Mouse (Mus musculus): ENCODE results near the gene Anks6. TPM values are rescaled to one million over a fixed set of nuclear protein-coding genes. Genes with fewer than 3 reads are reported as not detected.
"Not testable (repeated sequence)": the region's sequence is repeated elsewhere in the genome, so short reads cannot be mapped to it uniquely, and the experiment has no call there.

Gene Anks6
- not detected in 2 replicates for total RNA-seq (2015; ENCODE audit: low replicate concordance)
- not detected in 2 replicates for total RNA-seq (2017; ENCODE audit: low replicate concordance)

DNA sequence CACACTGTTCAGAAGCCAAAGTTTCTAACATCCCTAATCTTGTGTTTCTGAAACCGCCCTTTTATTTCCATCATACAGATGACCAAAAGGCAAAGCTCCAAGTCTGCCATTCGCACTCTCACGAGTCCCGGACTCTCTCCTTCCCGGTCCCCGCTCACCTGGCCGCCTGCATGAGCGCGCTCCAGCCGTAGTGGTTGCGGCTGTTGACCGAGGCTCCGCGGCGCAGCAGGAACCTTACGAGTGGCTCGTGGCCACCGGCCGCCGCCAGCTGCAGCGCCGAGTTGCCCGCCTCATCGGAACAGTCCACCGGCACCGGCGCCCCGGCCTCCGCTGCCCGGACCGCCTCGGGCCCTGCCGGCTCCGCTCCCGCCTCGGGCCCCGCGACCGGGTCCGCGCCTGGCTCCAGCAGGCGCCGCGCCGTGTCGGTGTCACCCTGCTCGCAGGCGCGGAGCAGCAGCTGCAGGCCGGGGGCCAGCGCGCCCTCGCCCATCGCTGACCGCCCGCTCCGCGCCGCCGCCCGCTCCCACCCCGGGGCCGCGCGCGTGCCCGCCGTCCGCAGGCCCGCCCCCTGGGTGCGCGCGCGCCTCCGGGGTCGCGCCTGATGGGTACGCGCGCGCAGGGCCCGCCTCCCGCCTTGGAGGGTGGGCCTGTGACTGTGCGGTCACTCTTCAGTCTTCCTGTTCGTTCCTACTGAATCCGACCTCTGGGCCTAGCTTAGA, at the start of gene Anks6:
Gene Anks6, minus strand, starts transcription at position 637 of the 719 bp plus-strand sequence.
- ATAC-seq (replicated peaks; ENCODE audit: low FRiP score, poor library complexity, severe bottlenecking), result no peak

DNA sequence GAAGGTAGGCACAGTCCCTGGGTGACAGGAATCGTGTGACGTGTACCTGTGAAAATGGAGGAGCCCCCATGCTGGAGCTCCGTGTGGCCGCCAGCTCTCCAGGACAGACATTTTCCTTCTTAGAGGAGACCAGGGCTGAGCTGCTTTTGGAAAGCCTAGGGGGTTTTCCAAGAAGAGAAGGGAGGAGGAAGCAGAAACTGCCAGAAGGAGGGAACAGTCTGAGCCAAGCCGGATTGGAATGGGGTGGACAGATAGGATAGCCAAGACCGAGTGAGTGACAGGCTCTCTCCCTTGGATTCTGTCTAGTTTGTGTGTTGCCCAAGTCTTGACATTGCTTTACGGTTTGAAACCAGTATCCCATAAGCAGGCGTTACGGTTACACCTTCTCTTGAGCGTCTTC, 46.3 kb upstream of the Anks6 start:
- no peak for ATAC-seq (replicated peaks; ENCODE audit: low FRiP score, poor library complexity, severe bottlenecking)

DNA sequence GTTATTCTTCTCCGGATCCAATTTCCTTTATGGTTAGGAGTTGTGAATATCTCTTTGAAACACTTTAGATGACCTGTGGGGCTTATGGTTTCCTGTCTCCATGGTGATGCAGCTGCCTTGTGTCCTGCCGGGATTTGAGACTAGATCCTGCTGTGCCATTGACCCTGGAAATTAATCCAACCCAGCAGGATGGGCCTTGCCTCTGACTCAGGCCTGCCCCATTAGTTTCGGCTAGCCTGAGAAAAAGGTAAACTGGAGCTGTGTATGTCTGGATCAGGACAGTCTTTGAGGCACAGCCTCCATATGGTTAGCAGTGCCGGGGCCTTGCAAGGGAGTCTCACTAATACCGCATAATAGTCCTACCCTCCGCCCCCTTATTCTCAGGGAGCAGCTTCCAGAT, 36.4 kb upstream of the Anks6 start:
- no peak for ATAC-seq (replicated peaks; ENCODE audit: low FRiP score, poor library complexity, severe bottlenecking)

DNA sequence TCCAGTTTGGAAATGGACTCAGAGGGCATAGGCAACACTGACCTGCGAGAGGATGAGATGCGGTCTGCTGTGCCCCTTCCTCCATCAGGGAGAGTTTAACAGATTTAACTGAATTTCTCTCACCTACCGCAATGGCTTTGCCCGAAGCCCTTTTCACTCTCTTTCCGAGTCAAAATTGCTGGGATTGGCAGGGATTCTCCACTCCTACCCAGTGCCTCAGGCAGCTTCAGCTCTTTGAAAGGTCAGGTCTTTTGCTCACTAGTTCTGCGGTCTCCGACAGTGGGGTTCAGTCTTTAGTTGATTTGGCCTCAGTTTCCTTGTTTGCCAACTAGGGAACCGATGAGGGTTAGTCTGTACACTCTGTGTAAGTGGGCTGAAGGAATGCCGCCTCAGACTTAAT, 35.9 kb upstream of the Anks6 start:
- no peak for ATAC-seq (replicated peaks; ENCODE audit: low FRiP score, poor library complexity, severe bottlenecking)

DNA sequence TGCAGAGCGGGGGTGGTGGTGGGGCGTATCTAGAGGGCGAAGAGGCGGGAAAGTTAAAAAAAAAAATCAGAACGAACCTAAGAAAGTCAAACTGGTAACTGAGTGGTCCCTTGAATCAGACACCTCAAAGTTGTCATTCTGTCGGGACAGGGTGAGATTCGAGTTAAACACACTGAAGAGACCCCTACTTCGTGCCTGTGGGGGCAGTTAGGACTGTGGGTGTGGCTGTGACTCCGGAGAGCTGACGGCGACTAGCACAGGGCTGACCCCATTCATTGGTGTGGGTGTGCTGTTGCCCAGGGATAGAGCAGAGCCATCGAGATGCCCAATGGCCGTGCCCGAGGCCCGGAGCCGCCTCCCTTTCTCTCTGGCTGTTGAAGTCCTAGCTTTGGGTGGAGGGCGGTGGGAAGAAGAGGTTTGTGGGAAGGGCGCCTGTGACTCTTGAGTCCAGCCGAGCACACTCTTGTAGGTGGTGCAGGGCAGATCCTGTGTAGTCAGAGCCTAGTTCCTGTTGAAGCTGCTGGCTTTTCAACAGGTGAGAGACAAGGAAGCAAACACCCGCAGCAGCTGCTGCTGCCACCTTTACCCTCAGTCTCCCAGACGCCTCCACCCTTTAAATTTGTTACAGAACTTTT, 35.3 kb upstream of the Anks6 start:
- ATAC-seq (replicated peaks; ENCODE audit: low FRiP score, poor library complexity, severe bottlenecking), result no peak

GRCm38 (mm10) chr4:47091493-47092386, 34.5 kb upstream of the Anks6 start, which contains the start of gene Galnt12:
Galnt12 (plus strand) TSS chr4:47091909.
- ATAC-seq (replicated peaks; ENCODE audit: low FRiP score, poor library complexity, severe bottlenecking), result peak; percentile 25; the same call in 1 of the 2 replicates

GRCm38 (mm10) chr4:47088671-47089070, 31.4 kb upstream of the Anks6 start:
- no peak for ATAC-seq (replicated peaks; ENCODE audit: low FRiP score, poor library complexity, severe bottlenecking)

DNA sequence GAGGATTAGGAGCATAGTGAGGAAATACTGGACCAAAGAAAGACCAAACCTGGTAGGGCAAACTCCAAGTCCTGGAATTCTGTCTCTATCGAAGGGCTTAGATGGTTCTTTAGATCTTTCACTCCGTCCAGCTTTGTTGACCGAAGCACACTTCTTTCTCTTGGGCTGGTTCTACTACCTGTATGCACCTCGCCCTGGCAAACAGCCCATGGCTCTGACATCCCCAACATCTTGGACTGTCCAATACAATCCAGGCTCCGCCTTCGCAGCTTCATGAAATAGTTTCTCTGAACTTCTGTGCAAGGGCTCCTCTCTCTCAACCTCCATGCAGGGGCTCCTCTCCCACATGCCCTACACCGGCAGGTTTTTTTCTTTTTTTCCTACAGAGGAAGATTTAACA, 26.6 kb upstream of the Anks6 start:
- no peak for ATAC-seq (replicated peaks; ENCODE audit: low FRiP score, poor library complexity, severe bottlenecking)

DNA sequence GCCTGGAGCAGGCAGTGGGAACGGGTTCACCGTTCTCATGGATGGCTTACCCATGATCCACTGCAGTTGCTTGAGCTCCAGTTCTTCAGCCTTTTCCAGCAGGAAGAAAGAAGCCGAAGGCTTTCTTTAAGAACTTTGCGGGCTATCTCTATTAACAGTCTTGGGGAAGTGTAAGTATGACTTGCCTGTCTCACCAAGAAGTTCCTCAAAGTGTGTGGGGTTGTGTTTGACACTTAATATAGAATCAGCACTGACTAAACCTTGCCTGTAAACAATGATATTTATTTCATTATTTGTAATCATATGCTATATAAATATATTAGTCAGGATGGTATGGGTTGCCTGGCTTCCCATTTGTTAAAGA, 23.4 kb upstream of the Anks6 start:
- ATAC-seq (replicated peaks; ENCODE audit: low FRiP score, poor library complexity, severe bottlenecking), result no peak

- ATAC-seq (replicated peaks; ENCODE audit: low FRiP score, poor library complexity, severe bottlenecking), result no peak
Measured at GRCm38 (mm10) chr4:47079997-47080646, 22.9 kb upstream of the Anks6 start.

DNA sequence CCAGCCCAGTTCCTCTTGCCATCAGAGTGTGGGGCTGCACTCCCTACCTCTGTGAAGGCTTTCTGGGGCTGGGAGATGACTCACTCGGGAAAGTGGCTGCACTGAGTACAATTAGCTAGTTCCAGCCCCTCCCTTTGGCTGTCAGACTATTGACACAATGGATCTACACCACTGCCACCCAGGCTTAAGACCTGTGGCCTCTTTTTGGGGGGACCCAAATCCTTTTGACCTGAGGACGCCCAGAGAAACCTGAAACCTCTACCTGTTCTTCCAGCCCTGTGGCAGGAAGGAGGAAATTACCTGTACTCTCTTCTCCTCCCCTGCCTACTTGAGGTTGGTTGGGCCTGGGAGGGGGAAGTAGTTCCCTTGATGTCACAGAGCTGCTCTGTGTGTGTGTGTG, 17.8 kb upstream of the Anks6 start:
- no peak for ATAC-seq (replicated peaks; ENCODE audit: low FRiP score, poor library complexity, severe bottlenecking)

GRCm38 (mm10) chr4:47060900-47061299, 3.7 kb upstream of the Anks6 start:
- ATAC-seq (replicated peaks; ENCODE audit: low FRiP score, poor library complexity, severe bottlenecking), result no peak

GRCm38 (mm10) chr4:47057510-47058325, 491 bp upstream of the Anks6 start:
- ATAC-seq (replicated peaks; ENCODE audit: low FRiP score, poor library complexity, severe bottlenecking), result no peak

DNA sequence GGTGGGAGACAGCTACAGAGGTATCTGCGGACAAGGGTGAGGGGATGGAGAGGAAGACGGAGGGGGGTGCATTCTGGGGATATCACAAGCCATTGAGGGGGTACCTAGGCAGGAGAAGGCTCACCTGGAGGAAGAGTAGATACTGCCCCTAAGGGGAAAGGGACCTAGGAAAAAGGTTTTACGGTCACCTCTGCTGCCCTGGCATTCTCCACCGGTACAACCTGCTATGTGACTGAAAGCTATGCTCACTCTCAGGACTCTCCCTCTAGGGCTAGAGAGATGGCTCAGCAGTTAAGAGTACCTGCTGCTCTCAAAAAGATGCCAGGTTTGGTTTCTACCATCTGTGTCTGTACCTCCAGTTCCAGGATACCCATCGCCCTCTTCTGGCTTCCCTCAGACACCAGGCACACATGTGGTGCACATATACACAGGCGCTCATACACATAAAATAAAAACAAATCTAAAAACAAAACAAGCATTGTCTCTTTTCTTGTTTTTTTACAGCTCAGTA, 1.6 kb downstream of the Anks6 start:
- no peak for ATAC-seq (replicated peaks; ENCODE audit: low FRiP score, poor library complexity, severe bottlenecking)

DNA sequence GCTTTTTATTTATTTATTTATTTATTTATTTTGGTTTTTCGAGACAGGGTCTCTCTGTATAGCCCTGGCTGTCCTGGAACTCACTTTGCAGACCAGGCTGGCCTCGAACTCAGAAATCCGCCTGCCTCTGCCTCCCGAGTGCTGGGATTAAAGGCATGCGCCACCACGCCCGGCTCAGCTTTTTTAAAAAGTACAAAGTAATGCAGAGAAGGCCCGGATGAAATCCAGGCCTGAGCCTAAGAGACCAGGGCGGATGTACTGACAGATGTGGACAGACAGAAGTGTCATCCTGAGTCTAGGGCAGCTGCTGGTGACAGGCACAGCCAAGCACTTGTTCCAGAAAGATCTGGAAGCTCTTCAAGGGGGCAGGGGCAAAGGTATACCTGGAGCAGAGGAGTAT, 2.1 kb downstream of the Anks6 start:
- ATAC-seq (replicated peaks; ENCODE audit: low FRiP score, poor library complexity, severe bottlenecking), result not testable (repeated sequence)

- ATAC-seq (replicated peaks; ENCODE audit: low FRiP score, poor library complexity, severe bottlenecking), result no peak
Measured at GRCm38 (mm10) chr4:47051905-47052304, 5.3 kb downstream of the Anks6 start.

GRCm38 (mm10) chr4:47050642-47051381, 6.4 kb downstream of the Anks6 start:
- no peak for ATAC-seq (replicated peaks; ENCODE audit: low FRiP score, poor library complexity, severe bottlenecking)

DNA sequence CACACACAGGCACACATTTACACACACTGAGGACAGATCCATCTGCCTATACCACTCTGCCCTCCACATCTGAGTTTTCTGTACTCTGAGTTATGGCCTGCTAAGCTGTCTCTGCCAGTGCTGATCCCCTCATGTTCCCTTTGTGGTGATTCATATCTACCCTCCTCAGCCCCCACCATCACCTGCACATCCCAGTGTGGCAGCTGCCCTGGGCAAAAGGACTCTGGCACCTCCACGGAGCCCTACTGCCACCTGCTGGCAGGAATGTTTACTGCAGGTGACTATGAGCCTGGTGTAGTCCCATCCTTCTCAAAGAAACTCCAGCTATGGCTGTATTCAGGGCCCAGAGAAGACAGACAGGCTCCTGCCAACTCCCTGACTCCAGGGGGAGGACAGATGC, 7.1 kb downstream of the Anks6 start:
- ATAC-seq (replicated peaks; ENCODE audit: low FRiP score, poor library complexity, severe bottlenecking), result peak; percentile 53; the same call in 1 of the 2 replicates

Measured in erythroid progenitor cell, adult 5-6 weeks (primary cell).